Mouse (Mus musculus): ENCODE measurements at regions not wholly inside any gene's neighbourhood (a gene's known extent, or its start where the extent isn't known, plus 50 kb on each side); places are given as distances from the start of the nearest gene placed in this dataset.

DNA sequence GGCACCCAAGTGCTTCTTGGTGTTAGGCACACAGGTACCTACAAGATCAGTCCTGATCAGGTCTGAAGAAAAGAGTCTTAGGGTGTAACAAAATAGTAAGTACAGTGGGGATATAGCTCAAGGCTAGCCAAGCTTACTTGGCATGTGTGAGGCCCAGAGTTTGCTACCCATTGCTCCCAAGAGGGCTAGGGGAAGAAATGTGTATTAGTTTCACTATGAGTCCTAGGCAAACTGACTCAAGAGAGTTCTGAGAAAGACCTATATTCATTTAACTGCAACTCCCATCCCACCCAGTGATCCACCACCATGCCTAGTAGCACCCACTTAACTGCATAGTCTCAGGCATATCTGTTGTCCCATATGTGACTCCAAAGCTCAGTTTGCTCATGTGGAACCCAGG, 84.5 kb upstream of the Cdkn2b start:
- Histone ChIP-seq H3K4me3 (replicated peaks; ENCODE audit: extremely low read depth, low read depth, low read length) (no peak overlapping the region), H3K4me1 (ENCODE audit: control insufficient read depth, insufficient read depth, low read length) (no peaks in the 10 kb centered on the region)
- TF ChIP-seq POLR2A (IDR thresholded peaks at IDR 0.05; ENCODE audit: borderline replicate concordance, extremely low read depth, low read depth, low read length) (no peak), CTCF (IDR thresholded peaks at IDR 0.05; ENCODE audit: insufficient read depth, low read length) (no peak)
- no peak for DNase-seq

DNA sequence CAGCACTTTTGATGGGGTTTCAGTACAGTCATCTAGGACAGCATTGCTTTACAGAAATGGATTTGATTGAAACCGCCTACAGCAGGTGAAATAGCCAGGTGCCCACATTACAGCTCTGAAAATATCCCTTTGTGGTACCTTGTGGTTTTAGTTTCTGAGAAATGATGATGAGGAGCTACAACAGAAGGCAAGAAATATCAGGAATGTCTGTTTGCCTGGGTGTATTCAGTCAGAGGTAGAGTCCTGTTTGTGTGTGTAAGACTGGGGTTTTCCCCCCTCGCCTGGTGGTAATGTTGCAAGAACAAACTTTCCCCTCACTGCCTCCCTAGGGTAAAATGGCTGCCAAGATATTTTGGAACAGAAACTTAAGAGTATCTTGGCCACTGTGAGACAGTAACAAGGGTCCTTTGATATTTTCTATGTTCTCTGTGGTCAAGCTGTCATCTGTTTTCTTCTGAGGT, 82.4 kb upstream of the Cdkn2b start:
- no peak for TF ChIP-seq CTCF (IDR thresholded peaks at IDR 0.05; ENCODE audit: insufficient read depth, low read length)
- TF ChIP-seq POLR2A (IDR thresholded peaks at IDR 0.05; ENCODE audit: borderline replicate concordance, extremely low read depth, low read depth, low read length), result no peak
- no peaks in the 10 kb centered on the region for H3K4me1 ChIP-seq (ENCODE audit: control insufficient read depth, insufficient read depth, low read length)
- WGBS, result 74% methylated on average over 2 of the region's 2 CpGs
- no peak for DNase-seq
- no peak overlapping the region for H3K4me3 ChIP-seq (replicated peaks; ENCODE audit: extremely low read depth, low read depth, low read length)

DNA sequence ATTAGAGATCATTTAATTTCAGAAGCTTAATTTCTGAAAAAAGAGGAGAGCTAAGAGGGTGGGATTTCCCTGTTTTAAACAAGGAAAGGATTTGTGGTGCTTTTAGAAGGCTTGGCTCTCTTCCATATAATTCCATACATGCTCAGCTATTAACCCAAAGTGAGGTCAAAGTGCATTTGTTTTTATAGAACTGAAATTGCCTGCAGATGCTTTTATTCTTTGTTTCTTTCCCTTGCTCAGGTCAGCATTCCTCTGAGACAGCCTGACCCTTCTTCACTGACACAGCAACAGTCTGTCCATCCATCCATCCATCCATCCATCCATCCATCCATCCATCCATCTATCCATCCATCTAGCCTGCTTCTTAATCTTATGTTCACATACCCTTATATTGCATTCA, 82.0 kb upstream of the Cdkn2b start:
- DNase-seq, result no peak
- TF ChIP-seq POLR2A (IDR thresholded peaks at IDR 0.05; ENCODE audit: borderline replicate concordance, extremely low read depth, low read depth, low read length) (no peak), CTCF (IDR thresholded peaks at IDR 0.05; ENCODE audit: insufficient read depth, low read length) (no peak)
- Histone ChIP-seq H3K4me1 (ENCODE audit: control insufficient read depth, insufficient read depth, low read length) (no peaks in the 10 kb centered on the region), H3K4me3 (replicated peaks; ENCODE audit: extremely low read depth, low read depth, low read length) (no peak overlapping the region)

DNA sequence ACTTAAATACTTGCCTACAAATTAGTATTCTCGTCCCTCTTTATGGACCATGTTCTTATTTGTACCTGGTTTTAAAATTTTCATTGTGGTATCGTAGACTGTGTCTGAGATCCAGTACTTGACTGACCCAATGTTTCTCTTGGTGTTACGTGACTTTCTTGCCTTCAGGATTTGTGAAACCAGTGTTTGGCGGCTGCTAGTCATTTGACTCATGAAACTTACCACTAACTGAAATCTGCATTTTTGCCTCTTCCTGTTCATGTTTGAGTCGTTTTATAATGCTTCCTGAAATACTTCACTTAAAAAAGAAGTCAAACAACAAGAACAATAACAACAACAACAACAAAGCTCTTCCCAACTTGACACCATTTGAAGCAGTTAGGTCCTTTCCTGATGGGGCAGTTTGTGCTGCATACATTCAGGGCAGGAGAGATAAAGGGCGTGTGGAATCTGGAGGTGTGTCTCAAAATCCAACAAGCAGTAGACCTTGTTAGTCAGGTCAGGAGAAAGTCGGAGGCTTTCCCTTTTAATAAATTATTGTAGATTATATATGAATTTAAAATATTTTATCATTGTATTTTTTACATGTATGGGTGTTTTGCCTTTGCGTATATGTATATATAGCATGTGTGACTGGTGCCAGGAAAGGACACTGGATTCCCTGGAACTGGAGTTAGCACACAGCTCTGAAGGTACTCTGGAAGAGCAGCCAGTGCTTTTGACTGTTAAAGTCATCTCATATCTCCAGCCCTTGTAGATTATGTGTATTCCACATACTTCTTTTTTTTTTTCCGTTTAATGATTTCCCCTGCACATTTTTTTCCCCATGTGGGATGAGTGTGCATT, 80.8 kb upstream of the Cdkn2b start:
- no peaks in the 10 kb centered on the region for H3K4me1 ChIP-seq (ENCODE audit: control insufficient read depth, insufficient read depth, low read length)
- WGBS, result 75% methylated on average over 9 of the region's 9 CpGs
- no peak for DNase-seq
- no peak overlapping the region for H3K4me3 ChIP-seq (replicated peaks; ENCODE audit: extremely low read depth, low read depth, low read length)
- no peak for TF ChIP-seq POLR2A (IDR thresholded peaks at IDR 0.05; ENCODE audit: borderline replicate concordance, extremely low read depth, low read depth, low read length)

DNA sequence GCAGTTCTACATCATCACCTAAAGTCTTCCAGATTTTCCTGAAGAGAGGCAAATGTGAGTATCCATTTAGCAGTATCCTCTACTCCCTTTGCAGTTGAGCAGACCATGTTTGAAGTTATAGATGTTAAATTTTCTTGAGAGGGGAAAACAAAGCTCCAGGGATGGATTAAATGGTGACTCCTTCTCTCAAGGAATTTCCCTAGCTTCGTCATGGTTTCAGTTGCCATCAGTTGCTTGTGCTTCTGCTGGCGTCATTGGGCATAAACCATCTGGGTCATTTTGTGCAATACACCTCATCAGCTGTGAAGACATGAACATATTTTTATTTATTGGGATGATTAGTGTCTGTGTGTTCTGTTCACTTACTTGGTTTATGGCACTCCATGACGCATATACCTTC, 72.7 kb upstream of the Cdkn2b start:
- WGBS, result 91% methylated on average over 3 of the region's 3 CpGs
- no peak for DNase-seq
- TF ChIP-seq POLR2A (IDR thresholded peaks at IDR 0.05; ENCODE audit: borderline replicate concordance, extremely low read depth, low read depth, low read length) (no peak), CTCF (IDR thresholded peaks at IDR 0.05; ENCODE audit: insufficient read depth, low read length) (no peak)

DNA sequence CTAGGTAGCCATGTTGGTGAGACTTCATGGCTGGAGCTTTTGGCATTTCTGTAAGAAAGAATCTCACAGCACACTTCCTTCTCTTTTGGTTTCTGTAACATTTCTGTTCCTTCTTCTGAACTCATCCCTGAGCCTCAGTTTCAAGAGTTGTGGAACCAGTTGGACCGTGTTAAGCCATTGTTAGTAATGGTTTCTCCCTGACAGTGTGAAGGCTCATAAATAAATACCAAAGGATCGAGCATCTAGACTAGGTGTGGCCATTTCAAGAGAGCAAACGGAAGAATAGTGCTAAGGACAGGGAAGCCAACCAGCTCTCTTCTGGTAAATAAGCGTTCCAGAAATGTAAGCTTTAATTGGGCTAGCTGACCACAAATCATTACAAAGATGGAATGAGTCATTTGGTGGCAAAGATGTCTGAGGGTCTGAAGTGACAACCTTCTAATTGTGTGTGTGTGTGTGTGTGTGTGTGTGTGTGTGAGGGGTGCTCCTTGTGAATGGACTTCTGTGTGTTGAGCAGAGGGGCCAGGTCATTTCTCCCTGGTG, 71.7 kb upstream of the Cdkn2b start:
- no peaks in the 10 kb centered on the region for H3K4me1 ChIP-seq (ENCODE audit: control insufficient read depth, insufficient read depth, low read length)
- no peak for TF ChIP-seq CTCF (IDR thresholded peaks at IDR 0.05; ENCODE audit: insufficient read depth, low read length)
- no peak for TF ChIP-seq POLR2A (IDR thresholded peaks at IDR 0.05; ENCODE audit: borderline replicate concordance, extremely low read depth, low read depth, low read length)
- DNase-seq, result no peak
- 69% methylated on average over 4 of the region's 4 CpGs for WGBS
- no peak overlapping the region for H3K4me3 ChIP-seq (replicated peaks; ENCODE audit: extremely low read depth, low read depth, low read length)

More for the DNA sequence above, 72.7 kb upstream of the Cdkn2b start:
- no peak overlapping the region for H3K4me3 ChIP-seq (replicated peaks; ENCODE audit: extremely low read depth, low read depth, low read length)
- no peaks in the 10 kb centered on the region for H3K4me1 ChIP-seq (ENCODE audit: control insufficient read depth, insufficient read depth, low read length)

DNA sequence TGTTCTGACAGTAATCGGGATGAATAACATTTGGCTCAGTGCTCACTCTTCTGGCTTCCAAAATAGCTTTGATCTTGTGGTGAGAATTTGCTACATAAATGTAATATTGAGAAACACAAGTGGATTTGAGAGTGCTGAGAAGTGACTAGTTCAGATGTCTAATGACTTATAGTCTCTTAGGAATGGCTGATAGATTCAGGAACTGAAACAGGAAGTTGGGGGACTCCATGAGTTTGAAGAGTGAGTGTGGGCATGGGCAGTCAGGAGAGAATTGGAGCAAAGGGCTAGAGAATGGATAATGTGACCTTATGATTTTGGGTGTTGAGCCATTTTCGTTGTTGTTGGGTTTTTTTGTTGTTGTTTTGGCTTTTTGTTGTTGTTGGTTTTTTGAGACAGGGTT, 70.9 kb upstream of the Cdkn2b start:
- Histone ChIP-seq H3K4me1 (ENCODE audit: control insufficient read depth, insufficient read depth, low read length) (no peaks in the 10 kb centered on the region), H3K4me3 (replicated peaks; ENCODE audit: extremely low read depth, low read depth, low read length) (no peak overlapping the region)
- TF ChIP-seq POLR2A (IDR thresholded peaks at IDR 0.05; ENCODE audit: borderline replicate concordance, extremely low read depth, low read depth, low read length), result no peak
- no peak for TF ChIP-seq CTCF (IDR thresholded peaks at IDR 0.05; ENCODE audit: insufficient read depth, low read length)
- DNase-seq, result no peak
- 80% methylated on average over 2 of the region's 2 CpGs for WGBS

DNA sequence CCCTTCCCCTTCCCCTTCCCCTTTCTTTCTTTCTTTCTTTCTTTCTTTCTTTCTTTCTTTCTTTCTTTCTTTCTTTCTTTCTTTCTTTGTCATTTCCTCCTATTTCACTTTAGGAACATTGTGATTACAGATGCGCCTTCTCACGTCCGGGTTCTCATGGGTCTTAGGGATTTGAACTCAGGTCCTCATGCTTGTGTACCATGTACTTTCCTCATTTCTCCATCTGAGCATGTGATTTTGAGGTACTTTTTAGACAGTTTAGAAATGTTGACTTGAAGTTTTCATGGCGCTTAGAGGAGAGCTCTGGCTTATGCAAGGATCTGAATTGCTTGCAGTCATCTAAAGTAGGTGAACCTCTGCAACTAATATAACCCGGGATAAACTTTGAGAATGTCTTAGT, 70.2 kb upstream of the Cdkn2b start:
- Histone ChIP-seq H3K4me3 (replicated peaks; ENCODE audit: extremely low read depth, low read depth, low read length) (no peak overlapping the region), H3K4me1 (ENCODE audit: control insufficient read depth, insufficient read depth, low read length) (no peaks in the 10 kb centered on the region)
- DNase-seq, result no peak
- 90% methylated on average over 5 of the region's 5 CpGs for WGBS
- TF ChIP-seq POLR2A (IDR thresholded peaks at IDR 0.05; ENCODE audit: borderline replicate concordance, extremely low read depth, low read depth, low read length), result no peak
- TF ChIP-seq CTCF (IDR thresholded peaks at IDR 0.05; ENCODE audit: insufficient read depth, low read length), result no peak

DNA sequence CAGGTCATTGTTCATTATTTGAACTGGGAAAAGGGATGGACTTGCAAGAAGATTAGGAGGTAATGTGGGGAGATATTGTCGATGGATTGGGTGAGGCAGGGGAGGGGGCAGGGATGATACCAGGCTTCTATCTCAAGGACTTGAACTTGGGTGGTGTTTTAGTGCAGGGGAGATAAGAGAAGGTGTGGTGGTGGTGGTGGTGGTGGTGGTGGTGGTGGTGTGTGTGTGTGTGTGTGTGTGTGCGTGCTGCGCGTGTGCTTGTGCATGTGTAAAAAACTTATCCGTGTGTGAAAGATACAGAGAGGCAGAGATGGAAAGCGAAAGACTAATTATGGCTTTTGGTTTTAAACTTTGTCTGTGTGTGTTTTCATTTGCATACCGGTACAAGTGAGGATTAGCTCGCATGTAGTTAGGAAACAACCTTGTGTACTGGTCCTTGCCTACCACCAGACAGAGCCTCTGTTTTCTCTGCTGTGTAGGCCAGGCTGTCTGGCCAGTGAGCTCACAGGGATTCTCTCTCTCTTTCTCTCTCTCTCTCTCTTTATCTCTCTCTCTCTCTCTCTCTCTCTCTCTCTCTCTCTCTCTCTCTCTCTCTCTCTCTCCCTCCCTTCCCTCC, 69.6 kb upstream of the Cdkn2b start:
- H3K4me1 ChIP-seq (ENCODE audit: control insufficient read depth, insufficient read depth, low read length), result no peaks in the 10 kb centered on the region
- no peak overlapping the region for H3K4me3 ChIP-seq (replicated peaks; ENCODE audit: extremely low read depth, low read depth, low read length)
- DNase-seq, result no peak
- 89% methylated on average over 8 of the region's 8 CpGs for WGBS
- TF ChIP-seq POLR2A (IDR thresholded peaks at IDR 0.05; ENCODE audit: borderline replicate concordance, extremely low read depth, low read depth, low read length) (no peak), CTCF (IDR thresholded peaks at IDR 0.05; ENCODE audit: insufficient read depth, low read length) (no peak)
